Mouse (Mus musculus) bone marrow, adult 2 months (tissue): ENCODE data around the gene Ncapd3.

Experiments used
- CTCF ChIP-seq: fragments of 200-500 bp; IDR thresholded peaks from 2 replicates; pipeline ENCODE4 v1.5.1; 2011; ENCODE audit warnings: low read length, control low read depth; ENCODE audit not compliant: control insufficient read depth, insufficient read depth
- POLR2A ChIP-seq: fragments of 200-500 bp; IDR thresholded peaks from 2 replicates; pipeline ENCODE4 v1.6.1; 2011; ENCODE audit warnings: low read depth, mild to moderate bottlenecking, control low read depth, low read length, borderline replicate concordance; ENCODE audit not compliant: control insufficient read depth

GRCm38 (mm10) chr9:27144271-27144840, 114.4 kb downstream of the Ncapd3 start:
- no peak for TF ChIP-seq POLR2A
- no peak for TF ChIP-seq CTCF
